Mouse (Mus musculus): ENCODE measurements around the gene Il1rl1. TPM values are rescaled to one million over a fixed set of nuclear protein-coding genes. Genes with fewer than 3 reads are reported as not detected.

Il1rl1 gene
- polyA plus RNA-seq, 1 experiment from 2014 or later = not detected

- Histone ChIP-seq H3K9me3 (no peaks in the 10 kb centered on the region), H3K4me1 (no peaks in the 10 kb centered on the region), H3K4me3 (no peak overlapping the region), H3K4me2 (replicated peaks) (no peak overlapping the region), H3K27me3 (no peaks in the 10 kb centered on the region), H3K36me3 (no peaks in the 10 kb centered on the region), H3K9ac (replicated peaks) (no peak overlapping the region), H3K27ac (replicated peaks) (no peak overlapping the region)
- no peak for ATAC-seq (replicated peaks)
- WGBS = 88% methylated on average over 11 of the region's 11 CpGs
Observed at GRCm38 (mm10) chr1:40501546-40502398, 72.4 kb downstream of the Il1rl1 start.

- Histone ChIP-seq H3K4me3 (no peak overlapping the region), H3K4me1 (no peaks in the 10 kb centered on the region), H3K27me3 (no peaks in the 10 kb centered on the region), H3K9me3 (no peaks in the 10 kb centered on the region), H3K36me3 (no peaks in the 10 kb centered on the region), H3K9ac (replicated peaks) (no peak overlapping the region), H3K4me2 (replicated peaks) (no peak overlapping the region), H3K27ac (replicated peaks) (no peak overlapping the region)
- WGBS = 85% methylated on average over 5 of the region's 5 CpGs
- no peak for ATAC-seq (replicated peaks)
Observed at GRCm38 (mm10) chr1:40504548-40504947, 75.2 kb downstream of the Il1rl1 start.

Other genes starting within 250 kb of the Il1rl1 start
- 0.56 and 1.1 TPM in 2 replicates for gene Il1r1, start 204.5 kb upstream of the Il1rl1 start, polyA plus RNA-seq (2015; fragmentation: Nextera tagmentation; extraction: Ambion mirVana)
- gene Il1rl2, start 105.0 kb upstream of the Il1rl1 start, polyA plus RNA-seq (2015; fragmentation: Nextera tagmentation; extraction: Ambion mirVana) = 0.80 and 1.1 TPM in 2 replicates
- not detected in 2 replicates for gene Il18r1, start 36.0 kb downstream of the Il1rl1 start, polyA plus RNA-seq (2015; fragmentation: Nextera tagmentation; extraction: Ambion mirVana)
- gene Il18rap, start 85.8 kb downstream of the Il1rl1 start, polyA plus RNA-seq (2015; fragmentation: Nextera tagmentation; extraction: Ambion mirVana) = 0.10 and 0.19 TPM in 2 replicates
- gene Slc9a4, start 150.5 kb downstream of the Il1rl1 start, polyA plus RNA-seq (2015; fragmentation: Nextera tagmentation; extraction: Ambion mirVana) = not detected in 2 replicates